Mouse (Mus musculus) c-Kit-negative CD71-positive TER-119-positive erythroid progenitor cells, embryonic 14.5 days (primary cell): Measurements from ENCODE around the gene Mboat2.

Experiments used
- DNase-seq: peaks from one replicate; pipeline ENCODE4 v3.0.0-alpha.2; 2013; ENCODE audit warnings: low read depth, low spot score

Mboat2 gene

GRCm38 (mm10) chr12:24944597-24944996 is 113.9 kb downstream of the Mboat2 start:
- no peak for DNase-seq

- no peak for DNase-seq
Measured at GRCm38 (mm10) chr12:24947065-24947464, 116.4 kb downstream of the Mboat2 start.

GRCm38 (mm10) chr12:24948344-24948743 is 117.7 kb downstream of the Mboat2 start:
- DNase-seq, result peak; percentile 63

- peak; percentile 56 for DNase-seq
Measured at GRCm38 (mm10) chr12:24950376-24951046, 119.8 kb downstream of the Mboat2 start.

GRCm38 (mm10) chr12:24952147-24952546 is 121.5 kb downstream of the Mboat2 start:
- DNase-seq, result peak; percentile 66

- no peak for DNase-seq
Measured at GRCm38 (mm10) chr12:24955137-24955536, 124.5 kb downstream of the Mboat2 start.

- no peak for DNase-seq
Measured at GRCm38 (mm10) chr12:24958526-24958925, 127.8 kb downstream of the Mboat2 start.

- DNase-seq, result no peak
Measured at GRCm38 (mm10) chr12:24961821-24962220, 131.1 kb downstream of the Mboat2 start.

- DNase-seq, result no peak
Measured at GRCm38 (mm10) chr12:24962362-24962967, 131.8 kb downstream of the Mboat2 start.

GRCm38 (mm10) chr12:24963393-24964022 is 132.8 kb downstream of the Mboat2 start:
- DNase-seq, result no peak

- no peak for DNase-seq
Measured at GRCm38 (mm10) chr12:24965406-24965805, 134.7 kb downstream of the Mboat2 start.

GRCm38 (mm10) chr12:24966046-24966445 is 135.4 kb downstream of the Mboat2 start:
- DNase-seq, result no peak

GRCm38 (mm10) chr12:24971490-24972200 is 141.0 kb downstream of the Mboat2 start:
- no peak for DNase-seq

- no peak for DNase-seq
Measured at GRCm38 (mm10) chr12:24972371-24973350, 142.0 kb downstream of the Mboat2 start.

GRCm38 (mm10) chr12:24973586-24973985 is 142.9 kb downstream of the Mboat2 start:
- DNase-seq, result no peak

- DNase-seq, result peak; percentile 87
Measured at GRCm38 (mm10) chr12:24974446-24975114, 143.9 kb downstream of the Mboat2 start, which contains the start of gene Kidins220. Gene Kidins220 (plus strand): TSS chr12:24974925.

- DNase-seq, result peak; percentile 71
Measured at GRCm38 (mm10) chr12:24975115-24975733, 144.5 kb downstream of the Mboat2 start.

GRCm38 (mm10) chr12:24985226-24985625 is 154.5 kb downstream of the Mboat2 start:
- DNase-seq, result peak; percentile 38

- no peak for DNase-seq
Measured at GRCm38 (mm10) chr12:24995350-24995749, 164.7 kb downstream of the Mboat2 start.

GRCm38 (mm10) chr12:25005350-25005749 is 174.7 kb downstream of the Mboat2 start:
- no peak for DNase-seq
